Mouse (Mus musculus) stomach, embryonic 15.5 days (tissue): ENCODE results near the gene Trpm8. TPM values are rescaled to one million over a fixed set of nuclear protein-coding genes. Genes with fewer than 3 reads are reported as not detected.

ENCODE experiments used
- ATAC-seq: fragments of 200-750 bp; cut with Nextera tagmentation; 2 replicates; pipeline ENCODE4 v1.8.0; 2017; ENCODE audit warnings: low read depth, moderate number of reproducible peaks, moderate TSS enrichment; ENCODE audit not compliant: insufficient read depth, low FRiP score
- H3K27ac ChIP-seq: fragments of 300-500 bp; sonication (generic); 2 replicates; pipeline ENCODE4 v1.5.1; 2015; ENCODE audit warnings: mild to moderate bottlenecking, inconsistent platforms
- H3K27me3 ChIP-seq: fragments of 300-500 bp; sonication (generic); replicated peaks from 2 replicates; pipeline ENCODE4 v1.6.1; 2015; ENCODE audit warnings: inconsistent platforms
- H3K36me3 ChIP-seq: fragments of 300-500 bp; sonication (generic); 2 replicates; pipeline ENCODE4 v1.6.1; 2015; ENCODE audit warnings: inconsistent platforms
- H3K4me1 ChIP-seq: fragments of 300-500 bp; sonication (generic); 2 replicates; pipeline ENCODE4 v1.6.1; 2015; ENCODE audit warnings: inconsistent platforms
- H3K4me2 ChIP-seq: fragments of 300-500 bp; sonication (generic); 2 replicates; pipeline ENCODE4 v1.6.1; 2015; ENCODE audit warnings: mild to moderate bottlenecking, inconsistent platforms
- H3K4me3 ChIP-seq: fragments of 300-500 bp; sonication (generic); replicated peaks from 2 replicates; pipeline ENCODE4 v1.5.1; 2015; ENCODE audit warnings: inconsistent platforms
- H3K9ac ChIP-seq: fragments of 300-500 bp; sonication (generic); 2 replicates; pipeline ENCODE4 v1.6.1; 2015; ENCODE audit warnings: inconsistent platforms
- H3K9me3 ChIP-seq: fragments of 300-500 bp; sonication (generic); 2 replicates; pipeline ENCODE4 v1.6.1; 2016; ENCODE audit warnings: inconsistent platforms
- WGBS: fragments of 180-500 bp; shearing (Covaris S2); methylation state at CpG from one replicate; pipeline ENCODE4 v1.1.7; 2015; 5-methylcytosine and 5-hydroxymethylcytosine counted together
- polyA plus RNA-seq: library from polyadenylated mRNA; unstranded; fragments of >200 nt; fragmentation: Nextera tagmentation; extraction: Ambion mirVana; gene quantifications from 2 replicates; pipeline ENCODE4 v1.2.1, GENCODE M21; 2015

Gene Trpm8
- polyA plus RNA-seq, 1 experiment from 2014 or later = not detected

DNA sequence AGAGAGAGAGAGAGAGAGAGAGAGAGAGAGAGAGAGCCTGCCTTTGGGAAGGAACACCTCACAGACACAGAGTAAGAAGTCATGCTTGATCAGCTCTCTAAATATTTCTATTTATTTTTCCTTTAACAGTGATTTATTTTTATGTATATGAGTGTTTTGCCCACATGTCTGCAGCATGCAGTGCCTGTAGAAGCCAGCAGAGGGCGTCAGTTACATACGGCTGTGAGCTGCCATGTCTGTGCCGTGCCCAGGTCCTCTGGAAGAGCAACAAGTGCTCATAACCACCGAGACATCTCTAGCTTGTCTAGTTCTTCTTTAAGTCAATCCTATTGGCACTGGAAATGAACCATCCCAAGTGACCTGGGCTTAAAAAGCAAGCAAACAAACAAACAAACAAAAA is 12.5 kb downstream of the Trpm8 start:
- H3K4me2 ChIP-seq = no peak overlapping the region
- no peak overlapping the region for H3K27ac ChIP-seq
- WGBS = 38% methylated on average over 4 of the region's 4 CpGs
- no peaks in the 10 kb centered on the region for H3K9me3 ChIP-seq
- no peaks in the 10 kb centered on the region for H3K36me3 ChIP-seq
- H3K4me1 ChIP-seq = no peaks in the 10 kb centered on the region
- H3K9ac ChIP-seq = no peak overlapping the region
- no peaks in the 10 kb centered on the region for H3K27me3 ChIP-seq
- no peak for ATAC-seq
- H3K4me3 ChIP-seq = no peak overlapping the region

DNA sequence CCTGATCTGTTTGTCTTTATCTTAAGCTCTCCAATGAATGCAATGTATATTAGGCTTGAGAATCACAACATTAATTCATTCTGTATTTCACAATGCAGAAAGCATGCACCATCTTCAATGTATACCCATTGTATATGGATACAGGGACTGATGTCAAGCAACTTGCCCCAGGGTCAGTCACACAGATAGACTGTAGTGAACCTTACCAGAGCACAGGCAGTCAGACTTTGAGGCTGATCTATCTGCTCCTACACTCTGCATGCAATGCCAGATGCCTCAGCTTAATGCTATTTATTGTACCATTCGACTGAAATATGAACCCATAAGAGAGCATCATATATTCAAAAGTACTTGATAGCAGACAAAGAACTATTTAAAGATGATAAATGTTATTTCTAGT is 13.1 kb downstream of the Trpm8 start:
- no peaks in the 10 kb centered on the region for H3K4me1 ChIP-seq
- 66% methylated on average over 1 of the region's 1 CpGs for WGBS
- H3K9ac ChIP-seq = no peak overlapping the region
- H3K27me3 ChIP-seq = no peaks in the 10 kb centered on the region
- no peaks in the 10 kb centered on the region for H3K36me3 ChIP-seq
- H3K9me3 ChIP-seq = no peaks in the 10 kb centered on the region
- H3K4me3 ChIP-seq = no peak overlapping the region
- no peak overlapping the region for H3K27ac ChIP-seq
- no peak for ATAC-seq
- H3K4me2 ChIP-seq = no peak overlapping the region

DNA sequence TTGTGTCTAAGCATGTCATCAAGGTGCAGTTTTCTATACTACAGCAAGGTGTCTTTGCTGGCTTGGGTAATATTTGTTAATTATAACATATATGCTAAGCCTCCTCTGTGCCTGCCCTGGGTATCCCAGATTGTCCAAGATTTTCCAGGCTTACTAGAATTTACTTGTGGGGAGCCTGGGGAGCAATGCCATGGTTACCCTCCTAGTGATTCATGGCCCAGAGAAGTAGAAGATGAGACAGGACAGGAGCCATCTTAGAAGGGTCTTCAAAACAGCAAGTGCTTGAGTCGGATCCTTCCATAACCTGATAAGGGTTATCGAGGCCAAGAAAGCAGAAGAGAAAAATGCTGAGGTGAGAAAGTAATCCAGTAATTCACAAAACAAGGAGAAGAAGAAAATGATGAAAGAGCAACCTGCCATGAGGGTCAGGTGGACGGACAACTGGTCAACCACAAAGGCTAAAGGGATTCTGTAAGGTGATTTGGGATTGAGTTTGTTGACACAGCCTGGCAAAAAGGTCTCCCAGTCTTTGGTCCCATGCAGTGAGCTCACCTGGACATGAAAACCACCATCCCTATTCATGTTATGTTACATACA is 14.0 kb downstream of the Trpm8 start:
- ATAC-seq = no peak

DNA sequence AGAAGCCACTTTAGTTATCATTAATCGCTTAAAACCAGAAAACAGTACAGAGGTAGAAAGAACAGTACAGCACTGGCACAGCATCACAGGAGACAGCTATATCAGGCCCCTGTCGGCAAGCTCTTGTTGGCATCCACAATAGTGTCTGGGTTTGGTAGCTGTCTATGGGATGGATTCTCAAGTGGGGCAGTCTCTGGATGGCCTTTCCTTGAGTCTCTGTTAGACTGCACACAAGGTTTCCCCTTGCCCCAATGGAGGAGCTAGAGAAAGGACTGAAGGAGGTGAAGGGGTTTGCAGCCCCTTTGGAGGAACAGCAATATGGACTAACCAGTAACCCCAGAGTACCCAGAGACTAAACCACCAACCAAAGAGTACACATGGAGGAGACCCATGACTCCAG is 14.6 kb downstream of the Trpm8 start:
- Histone ChIP-seq H3K4me1 (no peaks in the 10 kb centered on the region), H3K27me3 (no peaks in the 10 kb centered on the region), H3K4me3 (no peak overlapping the region), H3K4me2 (no peak overlapping the region), H3K36me3 (no peaks in the 10 kb centered on the region), H3K9ac (no peak overlapping the region), H3K9me3 (no peaks in the 10 kb centered on the region), H3K27ac (no peak overlapping the region)
- no peak for ATAC-seq
- 52% methylated on average over 2 of the region's 2 CpGs for WGBS

More for the DNA sequence above, 14.0 kb downstream of the Trpm8 start:
- 58% methylated on average over 3 of the region's 3 CpGs for WGBS
- Histone ChIP-seq H3K27me3 (no peaks in the 10 kb centered on the region), H3K9ac (no peak overlapping the region), H3K4me2 (no peak overlapping the region), H3K4me3 (no peak overlapping the region), H3K36me3 (no peaks in the 10 kb centered on the region), H3K9me3 (no peaks in the 10 kb centered on the region), H3K27ac (no peak overlapping the region), H3K4me1 (no peaks in the 10 kb centered on the region)

DNA sequence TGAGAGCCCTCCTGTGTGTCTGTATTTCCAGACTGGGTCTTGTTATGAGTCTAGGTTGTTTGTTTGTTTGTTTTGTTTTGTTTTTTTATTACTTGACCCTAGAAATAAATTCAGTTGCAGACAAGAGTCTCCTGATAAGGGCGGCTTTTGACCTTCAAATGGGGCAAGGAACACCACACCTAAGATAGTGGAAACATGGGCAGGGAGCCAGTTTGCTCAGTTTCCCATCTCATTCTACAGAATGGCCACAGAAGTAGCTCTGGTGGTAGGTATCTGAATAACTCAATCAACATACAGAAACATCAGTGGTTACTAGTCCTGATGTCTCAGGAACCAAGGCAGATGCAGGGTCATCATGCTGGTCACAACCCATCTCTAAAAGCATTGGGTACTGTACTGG is 17.2 kb downstream of the Trpm8 start:
- no peaks in the 10 kb centered on the region for H3K9me3 ChIP-seq
- WGBS = 19% methylated on average over 1 of the region's 1 CpGs
- no peak for ATAC-seq
- no peaks in the 10 kb centered on the region for H3K27me3 ChIP-seq
- no peaks in the 10 kb centered on the region for H3K36me3 ChIP-seq
- no peak overlapping the region for H3K4me3 ChIP-seq
- H3K4me1 ChIP-seq = no peaks in the 10 kb centered on the region
- no peak overlapping the region for H3K27ac ChIP-seq
- H3K9ac ChIP-seq = no peak overlapping the region
- no peak overlapping the region for H3K4me2 ChIP-seq

DNA sequence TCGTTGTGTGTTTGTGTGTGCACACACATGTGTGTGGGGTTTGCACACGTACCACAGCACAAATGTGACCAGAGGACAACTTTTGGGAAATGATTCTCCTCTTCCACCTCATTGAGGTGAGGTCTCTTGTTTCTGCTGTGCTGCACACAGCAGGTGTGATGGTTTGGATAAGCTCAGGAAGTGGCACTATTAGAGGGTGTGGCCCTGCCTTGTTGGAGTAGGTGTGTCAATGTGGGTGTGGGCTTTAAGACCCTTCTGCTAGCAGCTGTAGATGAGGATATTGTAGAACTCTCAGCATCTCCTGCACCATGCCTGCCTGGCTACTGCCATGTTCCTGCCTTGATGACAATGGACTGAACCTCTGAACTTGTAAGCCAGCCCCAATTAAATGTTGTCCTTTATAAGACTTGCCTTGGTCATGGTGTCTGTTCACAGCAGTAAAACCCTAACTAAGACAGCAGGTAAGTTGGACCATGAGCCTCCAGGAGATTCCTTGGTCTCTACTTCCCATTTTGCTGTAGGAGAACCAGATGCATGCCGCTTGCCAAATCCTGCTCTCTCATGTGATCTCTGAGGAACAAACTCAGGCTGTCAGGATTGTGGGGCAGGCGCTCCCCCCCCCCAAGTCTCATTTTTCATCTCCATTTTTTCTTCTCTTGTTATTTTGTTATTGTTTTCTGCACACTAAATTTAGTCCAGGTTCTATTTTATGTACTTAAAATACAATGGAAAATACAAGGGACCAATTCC is 18.9 kb downstream of the Trpm8 start:
- Histone ChIP-seq H3K4me3 (no peak overlapping the region), H3K9ac (no peak overlapping the region), H3K9me3 (no peaks in the 10 kb centered on the region), H3K36me3 (no peaks in the 10 kb centered on the region), H3K4me2 (no peak overlapping the region), H3K27ac (no peak overlapping the region), H3K27me3 (no peaks in the 10 kb centered on the region), H3K4me1 (no peaks in the 10 kb centered on the region)
- no peak for ATAC-seq
- 73% methylated on average over 4 of the region's 4 CpGs for WGBS

DNA sequence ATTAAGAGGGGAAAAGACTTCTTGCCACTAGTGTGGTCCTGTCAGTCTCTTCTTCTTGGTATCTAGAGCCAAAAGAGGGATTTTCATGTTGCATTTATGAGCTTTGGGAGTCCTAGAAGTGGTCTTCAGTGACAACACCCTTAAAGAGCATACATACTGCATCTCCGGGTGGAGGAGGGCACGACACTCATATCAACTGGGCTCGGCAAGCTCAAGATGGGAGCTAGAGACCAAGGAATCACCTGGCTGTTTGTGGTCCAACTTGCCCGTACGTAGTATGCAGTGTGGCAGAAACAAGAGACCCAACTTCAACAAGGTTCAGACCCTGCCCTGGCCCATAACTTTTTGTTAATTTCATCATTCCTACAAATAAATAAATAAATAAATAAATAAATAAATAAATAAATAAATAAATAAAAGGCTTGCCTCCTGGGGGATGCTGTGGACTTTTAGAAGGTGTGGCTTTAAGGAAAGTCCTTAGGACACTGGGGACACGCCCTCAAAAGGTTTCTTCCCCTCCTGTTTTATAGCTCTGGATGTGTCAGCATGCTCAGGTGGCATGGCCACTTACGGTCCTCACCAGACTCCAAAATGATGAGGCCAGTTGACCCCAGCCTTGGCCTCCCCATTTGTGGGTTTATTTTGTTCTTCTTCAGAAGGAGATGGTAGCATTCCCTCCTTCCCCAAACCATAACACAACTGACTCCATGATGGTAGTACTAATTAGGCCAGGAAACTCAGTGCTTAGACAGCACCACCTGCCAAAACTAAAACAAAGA is 20.2 kb downstream of the Trpm8 start:
- H3K36me3 ChIP-seq = no peaks in the 10 kb centered on the region
- H3K9me3 ChIP-seq = no peaks in the 10 kb centered on the region
- H3K27me3 ChIP-seq = no peaks in the 10 kb centered on the region
- no peak for ATAC-seq
- H3K9ac ChIP-seq = no peak overlapping the region
- H3K4me3 ChIP-seq = no peak overlapping the region
- H3K4me1 ChIP-seq = no peaks in the 10 kb centered on the region
- 63% methylated on average over 7 of the region's 7 CpGs for WGBS
- H3K4me2 ChIP-seq = no peak overlapping the region
- no peak overlapping the region for H3K27ac ChIP-seq

DNA sequence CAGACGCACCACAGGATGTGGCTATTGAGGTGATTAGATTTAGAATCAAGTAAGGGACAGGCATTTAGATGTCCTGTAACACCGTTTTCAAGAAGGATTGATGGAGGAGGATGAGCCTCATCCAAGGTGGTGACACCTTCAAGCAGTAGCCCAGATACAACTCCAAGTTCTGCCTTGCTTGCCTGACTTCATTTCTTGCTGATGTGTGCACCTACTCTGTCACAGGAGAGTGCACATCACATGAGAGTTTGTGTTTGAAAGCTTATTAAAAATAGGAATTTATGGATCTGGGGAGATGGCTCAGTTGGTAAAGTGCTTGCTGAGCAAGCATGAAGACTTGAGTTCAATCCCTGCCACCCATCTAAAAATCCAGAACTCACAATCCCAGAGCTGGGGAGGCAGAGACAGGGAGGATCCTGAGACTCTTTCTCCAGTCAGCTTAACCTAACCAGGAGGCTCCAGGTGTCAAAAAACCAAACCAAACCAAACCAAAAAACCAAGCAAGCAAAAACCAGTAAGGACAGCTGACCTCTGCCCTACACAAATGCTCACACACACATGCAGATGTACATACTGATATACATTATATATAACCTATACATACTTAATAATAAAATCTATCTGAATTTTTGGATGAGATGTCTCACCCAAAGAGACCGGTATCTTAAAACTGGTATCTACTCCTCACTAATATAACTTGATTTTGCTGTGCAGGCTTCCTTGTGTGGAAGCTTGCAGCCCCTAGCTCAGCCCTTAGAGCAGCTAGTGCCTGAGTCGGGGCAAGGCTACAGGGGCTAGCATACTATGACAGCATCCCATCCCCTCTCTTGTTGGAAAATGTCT is 21.4 kb downstream of the Trpm8 start:
- Histone ChIP-seq H3K36me3 (no peaks in the 10 kb centered on the region), H3K27me3 (no peaks in the 10 kb centered on the region), H3K4me1 (no peaks in the 10 kb centered on the region), H3K4me3 (no peak overlapping the region), H3K27ac (no peak overlapping the region), H3K9me3 (no peaks in the 10 kb centered on the region), H3K4me2 (no peak overlapping the region), H3K9ac (no peak overlapping the region)
- 57% methylated on average over 4 of the region's 4 CpGs for WGBS
- no peak for ATAC-seq

DNA sequence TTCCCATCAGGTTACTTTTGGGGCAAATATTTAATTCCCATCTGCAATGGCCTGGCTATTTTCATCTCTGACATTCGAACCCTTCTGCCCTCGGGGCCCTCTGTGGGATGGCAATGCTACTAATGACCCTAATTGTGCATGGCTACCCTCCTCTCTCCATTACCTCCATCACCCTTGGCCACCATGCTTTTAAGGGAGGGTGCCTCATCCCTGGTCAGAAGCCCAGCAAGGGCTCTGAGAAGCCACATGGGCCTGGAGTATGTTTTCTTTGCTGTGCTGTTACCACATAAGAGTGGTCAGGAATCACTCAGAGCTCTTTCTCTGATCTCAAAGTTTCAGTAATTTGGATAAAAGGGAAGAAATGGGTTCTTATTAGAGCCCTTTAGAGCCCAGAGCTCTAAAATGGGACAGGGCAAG is 22.1 kb downstream of the Trpm8 start:
- 72% methylated on average over 2 of the region's 2 CpGs for WGBS
- no peak for ATAC-seq
- Histone ChIP-seq H3K27ac (no peak overlapping the region), H3K9ac (no peak overlapping the region), H3K4me3 (no peak overlapping the region), H3K9me3 (no peaks in the 10 kb centered on the region), H3K4me1 (no peaks in the 10 kb centered on the region), H3K27me3 (no peaks in the 10 kb centered on the region), H3K4me2 (no peak overlapping the region), H3K36me3 (no peaks in the 10 kb centered on the region)

DNA sequence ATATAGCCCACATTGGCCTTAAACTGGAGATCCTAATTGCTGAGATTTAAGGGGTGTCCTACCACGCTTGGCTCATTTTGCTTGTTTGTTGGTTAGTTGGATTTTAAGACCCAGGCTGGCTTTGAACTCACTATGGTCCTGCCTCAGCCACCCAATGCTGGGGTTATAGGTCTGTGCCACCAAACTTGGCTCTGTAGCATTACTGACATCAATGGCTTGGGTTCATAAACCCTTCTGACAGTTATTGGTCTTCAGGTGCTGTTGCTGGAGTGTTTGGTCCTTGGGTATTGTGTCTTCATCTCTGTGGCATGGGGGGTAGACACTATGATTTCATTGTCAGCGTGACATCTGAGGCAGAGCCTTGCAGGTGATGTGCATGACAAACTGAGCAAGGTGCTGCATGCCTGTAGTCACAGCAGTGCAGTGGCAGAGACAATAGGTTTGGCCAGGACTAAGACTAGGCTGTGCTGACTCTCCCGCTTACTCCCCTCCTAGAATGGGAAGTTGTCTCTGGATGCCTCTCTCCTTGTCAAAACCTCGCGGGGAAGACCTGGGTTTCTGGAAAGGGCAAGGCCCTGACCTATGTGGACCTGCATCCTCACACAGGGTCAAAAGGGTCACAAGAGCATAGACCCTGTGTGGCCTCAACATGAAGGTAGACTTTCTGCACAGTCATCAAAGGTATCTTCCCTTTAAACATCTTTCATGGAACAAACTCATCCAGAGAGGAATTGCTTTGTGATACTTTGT is 23.0 kb downstream of the Trpm8 start:
- WGBS = 42% methylated on average over 5 of the region's 5 CpGs
- Histone ChIP-seq H3K4me3 (no peak overlapping the region), H3K4me1 (no peaks in the 10 kb centered on the region), H3K36me3 (no peaks in the 10 kb centered on the region), H3K27ac (no peak overlapping the region), H3K9ac (no peak overlapping the region), H3K4me2 (no peak overlapping the region), H3K27me3 (no peaks in the 10 kb centered on the region), H3K9me3 (no peaks in the 10 kb centered on the region)
- ATAC-seq = no peak
